Mouse (Mus musculus) E14TG2a.4 (cell line): Measurements from ENCODE around the gene Pvr.
A peak's percentile ranks its signal among the peaks of the same experiment; 100 is the strongest.

Source experiments
- CTCF ChIP-seq: conservative IDR thresholded peaks from 2 replicates; pipeline ENCODE4 v1.5.1; 2014; ENCODE audit warnings: low read length
- POU5F1 ChIP-seq: IDR thresholded peaks from 2 replicates; pipeline ENCODE4 v1.6.1; 2014; ENCODE audit warnings: low read length, borderline replicate concordance

DNA sequence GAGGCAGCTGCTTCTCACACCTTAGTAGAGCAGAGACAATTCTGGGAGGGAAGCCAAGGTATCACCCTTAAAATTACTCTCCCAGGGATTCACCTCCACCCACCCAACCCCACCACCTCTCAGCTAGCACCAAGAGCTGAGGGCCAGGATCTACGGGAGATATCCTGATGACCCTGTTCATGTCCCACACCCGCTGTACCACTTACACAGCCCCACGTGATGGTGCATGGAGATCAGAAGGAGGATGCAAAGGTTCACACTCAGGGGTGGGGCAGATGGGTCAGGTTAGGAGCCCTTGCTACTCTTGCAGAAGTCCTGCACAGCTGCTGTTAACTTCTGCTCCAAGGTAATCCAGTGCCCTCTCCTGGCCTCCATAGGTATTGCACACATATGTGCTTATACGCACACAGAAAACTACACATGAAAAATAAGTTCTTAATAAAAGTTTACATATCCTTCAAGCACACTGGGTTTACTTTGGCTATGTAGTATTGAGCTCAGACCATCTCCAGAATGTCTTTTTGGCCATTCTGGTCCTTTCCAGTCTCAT lies 48.7 kb upstream of the Pvr start:
- peak; percentile 60 for TF ChIP-seq CTCF
- TF ChIP-seq POU5F1, result no peak
